Mouse (Mus musculus) brain, embryonic 14.5 days (tissue): Measurements from ENCODE around the gene Ncam1.

Experiments used
- CTCF ChIP-seq: fragments of 200-500 bp; IDR thresholded peaks from 2 replicates; pipeline ENCODE4 v1.5.1; 2012; ENCODE audit warnings: inconsistent platforms, mild to moderate bottlenecking, moderate library complexity, borderline replicate concordance; ENCODE audit not compliant: insufficient read depth, insufficient read length; ENCODE audit errors: extremely low read depth
- POLR2A ChIP-seq: fragments of 200-500 bp; IDR thresholded peaks from 2 replicates; pipeline ENCODE4 v1.6.1; 2012; ENCODE audit warnings: mild to moderate bottlenecking, inconsistent platforms, borderline replicate concordance; ENCODE audit not compliant: poor library complexity, insufficient read depth, insufficient read length, severe bottlenecking; ENCODE audit errors: extremely low read depth

DNA sequence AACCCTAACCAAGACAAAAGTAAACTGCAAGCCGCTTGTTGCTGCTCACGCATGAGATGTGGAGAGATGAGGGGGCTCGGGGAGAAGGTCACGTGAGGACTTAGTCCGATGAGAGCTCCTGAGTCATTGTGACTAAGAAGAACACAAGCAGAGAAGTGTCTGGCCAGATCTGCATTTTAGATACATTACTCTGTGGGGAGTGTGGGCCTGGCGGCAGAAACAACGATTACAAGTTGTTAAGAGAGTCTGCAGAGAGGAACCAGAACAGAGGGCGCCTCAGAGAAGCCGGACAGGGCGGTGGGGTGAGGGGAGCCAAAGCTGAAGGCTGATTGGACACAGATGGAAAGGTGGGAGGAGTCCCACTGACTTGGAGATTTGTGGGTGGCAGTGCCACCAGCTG is 315.4 kb downstream of the Ncam1 start:
- no peak for TF ChIP-seq CTCF
- TF ChIP-seq POLR2A, result no peak
